In genomic region chr10:60028181-60028580, GRCm38 (mm10) we compare ENCODE assay signal across 10 mouse cellular contexts. TPM values are rescaled to one million over a fixed set of nuclear protein-coding genes. Genes with fewer than 3 reads are reported as not detected.
A peak's percentile ranks its signal among the peaks of the same experiment; 100 is the strongest.
DNase-seq lines count a peak whose midpoint lies in the region; ATAC-seq lines count a peak whose summit lies in the region.
"Had no signal": no experiment of that assay in that cellular context is flagged by ENCODE, and none has a peak within 500 bp of the region (broad histone marks: within the 10 kb centered on the region; RNA-seq: fewer than 3 reads in every experiment).

No protein-coding gene starts in this region.

- ATAC-seq in forebrain, embryonic 16.5 days, result no peak
- no peak for ATAC-seq in neural tube, embryonic 15.5 days (ENCODE audit: low FRiP score)

- no peaks in the 10 kb centered on the region for H3K27me3 ChIP-seq in forebrain, embryonic 16.5 days (replicated peaks; ENCODE audit: control insufficient read depth, insufficient read depth, low read length)
- H3K27me3 ChIP-seq in neural tube, embryonic 15.5 days (replicated peaks), result no peaks in the 10 kb centered on the region
- H3K27me3 ChIP-seq: heart, embryonic 15.5 days had no signal

- H3K4me1 ChIP-seq in forebrain, embryonic 16.5 days (replicated peaks; ENCODE audit: control insufficient read depth, insufficient read depth, low read length), result peaks cover 28% of the 10 kb centered on the region
- peaks cover 44% of the 10 kb centered on the region for H3K4me1 ChIP-seq in neural tube, embryonic 15.5 days

- H3K4me3 ChIP-seq in forebrain, embryonic 16.5 days (replicated peaks; ENCODE audit: low read length), result no peak overlapping the region
- H3K4me3 ChIP-seq in neural tube, embryonic 15.5 days (replicated peaks), result no peak overlapping the region
- H3K4me3 ChIP-seq: heart, embryonic 15.5 days had no signal

- no peak overlapping the region for H3K4me2 ChIP-seq in forebrain, embryonic 16.5 days (ENCODE audit: low read length)
- H3K4me2 ChIP-seq in neural tube, embryonic 15.5 days, result no peak overlapping the region
- H3K4me2 ChIP-seq: heart, embryonic 15.5 days had no signal

- no peaks in the 10 kb centered on the region for H3K36me3 ChIP-seq in forebrain, embryonic 16.5 days (ENCODE audit: control insufficient read depth, insufficient read depth)
- H3K36me3 ChIP-seq in neural tube, embryonic 15.5 days, result no peaks in the 10 kb centered on the region
- H3K36me3 ChIP-seq: heart, embryonic 15.5 days had no signal

- peak overlapping the region; percentile 50; the same call in 1 of the 2 replicates for H3K27ac ChIP-seq in forebrain, embryonic 16.5 days (ENCODE audit: low read length)
- peak overlapping the region; percentile 73 for H3K27ac ChIP-seq in neural tube, embryonic 15.5 days (replicated peaks)
- H3K27ac ChIP-seq: heart, embryonic 15.5 days had no signal

- no peaks in the 10 kb centered on the region for H3K9me3 ChIP-seq in forebrain, embryonic 16.5 days (ENCODE audit: control insufficient read depth, low read length)
- H3K9me3 ChIP-seq in neural tube, embryonic 15.5 days (replicated peaks), result no peaks in the 10 kb centered on the region
- H3K9me3 ChIP-seq: heart, embryonic 15.5 days had no signal

- DNase-seq in adrenal gland, postnatal 14 days, result peak; percentile 29
- no peak for DNase-seq in adrenal gland, adult 18-20 months (ENCODE audit: low spot score in 2 of 2)
- DNase-seq in A20 (ENCODE audit: low read depth, low spot score), result peak; percentile 70
- no peak for DNase-seq in cerebellum, adult 9-11 months
- no peak for DNase-seq in gastrocnemius, adult 8-10 months (ENCODE audit: low spot score in 2 of 2)
- DNase-seq in cerebellum, postnatal 14 days, result no peak
- DNase-seq: embryo, embryonic 11 days had no signal

- 72% methylated on average over 7 of the region's 7 CpGs for WGBS in forebrain, embryonic 16.5 days
- 84% methylated on average over 7 of the region's 7 CpGs for WGBS in neural tube, embryonic 15.5 days

- H3K9ac ChIP-seq in forebrain, embryonic 16.5 days (replicated peaks; ENCODE audit: low read depth, low read length), result no peak overlapping the region
- H3K9ac ChIP-seq in neural tube, embryonic 15.5 days (replicated peaks), result no peak overlapping the region
- H3K9ac ChIP-seq: heart, embryonic 15.5 days had no signal

RNA-seq across cellular contexts. Expression of gene Anapc16, which starts 25.2 kb away (rescaled TPM):
- 57.5 and 68.8 TPM in 2 replicates for total RNA-seq in adrenal gland, postnatal 14 days (2021)
- 10 to 100 TPM; 54.7 to 85.8 TPM for total RNA-seq in adrenal gland, adult 18-20 months (2021)
- 112 and 115 TPM in 2 replicates for polyA plus RNA-seq in forebrain, embryonic 16.5 days (2015; fragmentation: Nextera tagmentation; extraction: Ambion mirVana)
- 106 TPM in 2 replicates for polyA plus RNA-seq in neural tube, embryonic 15.5 days (2015; fragmentation: Nextera tagmentation; extraction: Ambion mirVana)
- total RNA-seq in gastrocnemius, adult 8-10 months (2022), result 10 to 100 TPM; 39.3 to 51.5 (median 43.3) TPM

RNA-seq across cellular contexts. Expression of gene Ascc1, which starts 25.6 kb away (rescaled TPM):
- total RNA-seq in adrenal gland, postnatal 14 days (2021), result 27.8 and 29.8 TPM in 2 replicates
- total RNA-seq in adrenal gland, adult 18-20 months (2021), result 10 to 100 TPM; 26.1 to 33.7 TPM
- polyA plus RNA-seq in forebrain, embryonic 16.5 days (2015; fragmentation: Nextera tagmentation; extraction: Ambion mirVana), result 45.1 and 50.0 TPM in 2 replicates
- polyA plus RNA-seq in neural tube, embryonic 15.5 days (2015; fragmentation: Nextera tagmentation; extraction: Ambion mirVana), result 45.4 and 47.3 TPM in 2 replicates
- 10 to 100 TPM; 13.9 to 18.9 (median 14.3) TPM for total RNA-seq in gastrocnemius, adult 8-10 months (2022)

Comparison
In these comparisons a context has a peak if more than half of its experiments do, and no peak if none do; other contexts are left out.
1. DNase-seq: peak in adrenal gland, postnatal 14 days (single experiment) and A20 (single experiment); none in adrenal gland, adult 18-20 months (0 of 2), cerebellum, adult 9-11 months (single experiment), gastrocnemius, adult 8-10 months (0 of 2) and cerebellum, postnatal 14 days (0 of 2).